Mouse (Mus musculus): ENCODE measurements at regions not wholly inside any gene's neighbourhood (a gene's known extent, or its start where the extent isn't known, plus 50 kb on each side); places are given as distances from the start of the nearest gene placed in this dataset.
A peak's percentile ranks its signal among the peaks of the same experiment; 100 is the strongest.

DNA sequence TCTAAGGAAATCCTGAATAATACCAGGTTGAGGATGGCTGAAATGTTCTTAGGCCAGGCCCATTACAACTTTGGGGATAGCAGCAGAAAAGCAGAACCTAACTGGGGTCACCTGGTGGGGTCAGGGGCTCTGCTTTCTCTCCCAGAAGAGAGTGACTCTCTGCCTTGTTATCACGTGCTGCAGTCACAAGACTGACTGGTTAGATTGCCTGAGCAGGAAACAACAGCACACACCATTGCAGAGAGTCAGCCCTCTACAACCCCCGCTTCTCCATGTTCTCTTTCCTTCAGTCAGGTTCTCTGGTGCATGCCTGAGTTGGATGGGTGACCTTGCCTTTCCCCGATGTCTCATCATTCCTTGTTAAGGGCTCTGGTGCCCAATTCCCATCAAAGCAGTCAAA is 91.2 kb upstream of the Hsd17b12 start:
- DNase-seq (ENCODE audit: low spot score), result no peak

DNA sequence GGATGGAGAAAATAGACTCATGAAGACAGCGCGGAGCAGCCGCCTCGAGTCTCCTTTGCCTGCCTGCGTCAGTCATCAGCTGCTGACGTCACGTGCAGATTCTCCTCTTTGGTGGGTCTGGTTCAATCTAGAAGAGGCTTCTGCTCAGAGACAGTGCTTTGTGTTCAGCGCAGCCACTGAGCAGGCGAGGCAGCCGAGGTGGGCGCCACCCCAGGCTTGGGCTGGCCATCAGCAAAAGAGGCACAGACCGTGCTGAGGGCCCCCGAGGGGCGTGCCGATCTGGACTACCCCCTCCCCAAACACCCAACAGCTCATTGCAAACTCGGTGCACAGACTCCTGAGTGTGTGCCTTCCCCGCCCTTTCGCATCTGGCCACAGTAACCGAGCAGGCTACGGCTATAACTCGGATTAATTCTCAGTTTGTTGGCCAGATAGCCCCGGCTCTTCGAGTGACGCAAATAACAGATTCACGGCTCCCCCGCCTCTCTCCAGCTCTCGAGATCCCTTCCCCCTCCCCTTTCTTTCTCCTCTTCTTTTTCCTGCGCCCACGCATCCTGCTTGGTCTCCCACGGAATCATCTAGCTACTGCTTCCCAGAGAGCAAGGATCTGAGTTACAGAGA is 89.2 kb upstream of the Hsd17b12 start:
- no peak for DNase-seq (ENCODE audit: low spot score)

DNA sequence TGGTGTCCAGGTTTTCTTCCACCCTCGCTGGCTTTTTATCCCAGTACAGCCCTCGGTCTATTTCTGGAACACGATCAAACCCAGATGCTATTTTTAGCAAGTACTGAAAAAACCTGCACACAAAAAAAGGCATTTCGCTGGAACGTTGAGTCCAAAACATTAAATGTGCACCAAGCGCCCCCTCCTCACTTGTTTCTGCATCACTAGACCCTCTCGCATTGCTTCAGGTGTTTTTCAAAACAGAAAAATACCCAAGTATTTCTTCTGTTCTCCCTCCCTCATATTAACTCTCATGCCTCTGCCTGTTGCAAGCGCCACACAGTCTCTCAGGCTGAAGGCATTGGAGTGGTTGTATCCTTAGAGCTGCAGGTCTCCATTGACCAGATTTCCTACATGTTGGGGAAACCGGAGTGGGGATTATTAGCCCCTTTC is 88.4 kb upstream of the Hsd17b12 start:
- no peak for DNase-seq (ENCODE audit: low spot score)

DNA sequence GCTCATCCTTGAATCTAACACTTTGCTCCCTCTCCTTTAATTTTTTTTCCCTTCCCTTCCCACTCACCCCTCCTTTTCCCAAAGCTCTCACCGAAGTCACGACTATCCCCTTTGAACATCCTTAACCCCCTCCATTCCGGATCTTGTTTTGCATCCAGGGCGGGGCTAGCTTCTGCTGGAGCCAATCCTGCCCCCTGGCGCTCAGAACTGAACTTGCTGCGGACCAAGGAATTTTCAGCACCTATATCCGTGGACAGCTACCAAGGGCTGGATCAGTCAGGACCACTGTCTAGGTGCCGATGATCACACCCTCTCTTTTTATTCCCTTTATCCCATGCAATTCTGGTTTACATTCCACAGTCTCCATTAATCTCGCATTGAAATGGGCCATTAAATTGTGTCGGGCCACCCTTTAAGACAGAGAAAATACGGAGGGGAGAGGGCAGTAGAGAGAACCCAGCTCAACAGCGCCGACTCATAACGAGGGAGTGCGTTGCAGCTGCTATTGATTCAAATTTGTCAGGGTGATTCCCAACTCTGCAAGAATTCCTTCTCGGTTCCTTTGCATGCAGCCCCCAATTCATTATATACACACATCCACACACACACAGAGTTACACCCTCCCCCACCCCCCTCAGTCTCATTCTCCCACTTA is 87.7 kb upstream of the Hsd17b12 start:
- DNase-seq (ENCODE audit: low spot score), result peak; percentile 69

DNA sequence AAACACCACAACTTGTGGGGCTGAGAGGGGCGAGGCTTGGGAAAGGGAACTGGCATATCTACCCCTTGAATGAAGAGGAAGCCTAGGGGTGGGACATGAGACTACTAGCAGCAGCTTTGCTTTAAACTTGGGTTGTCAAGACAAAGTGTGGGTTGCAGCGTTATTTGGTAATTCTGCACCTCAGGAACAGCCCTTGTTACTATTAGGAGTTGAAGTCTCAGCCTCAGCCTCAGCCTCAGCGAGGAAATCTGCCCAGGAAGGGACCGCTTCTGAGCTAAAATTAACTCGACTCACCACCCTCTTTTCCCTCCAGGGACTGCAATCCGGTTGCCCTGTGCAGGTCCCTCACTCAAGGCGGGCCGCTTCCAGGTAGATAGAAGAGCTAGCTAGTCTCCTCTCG is 86.4 kb upstream of the Hsd17b12 start:
- DNase-seq (ENCODE audit: low spot score), result no peak

DNA sequence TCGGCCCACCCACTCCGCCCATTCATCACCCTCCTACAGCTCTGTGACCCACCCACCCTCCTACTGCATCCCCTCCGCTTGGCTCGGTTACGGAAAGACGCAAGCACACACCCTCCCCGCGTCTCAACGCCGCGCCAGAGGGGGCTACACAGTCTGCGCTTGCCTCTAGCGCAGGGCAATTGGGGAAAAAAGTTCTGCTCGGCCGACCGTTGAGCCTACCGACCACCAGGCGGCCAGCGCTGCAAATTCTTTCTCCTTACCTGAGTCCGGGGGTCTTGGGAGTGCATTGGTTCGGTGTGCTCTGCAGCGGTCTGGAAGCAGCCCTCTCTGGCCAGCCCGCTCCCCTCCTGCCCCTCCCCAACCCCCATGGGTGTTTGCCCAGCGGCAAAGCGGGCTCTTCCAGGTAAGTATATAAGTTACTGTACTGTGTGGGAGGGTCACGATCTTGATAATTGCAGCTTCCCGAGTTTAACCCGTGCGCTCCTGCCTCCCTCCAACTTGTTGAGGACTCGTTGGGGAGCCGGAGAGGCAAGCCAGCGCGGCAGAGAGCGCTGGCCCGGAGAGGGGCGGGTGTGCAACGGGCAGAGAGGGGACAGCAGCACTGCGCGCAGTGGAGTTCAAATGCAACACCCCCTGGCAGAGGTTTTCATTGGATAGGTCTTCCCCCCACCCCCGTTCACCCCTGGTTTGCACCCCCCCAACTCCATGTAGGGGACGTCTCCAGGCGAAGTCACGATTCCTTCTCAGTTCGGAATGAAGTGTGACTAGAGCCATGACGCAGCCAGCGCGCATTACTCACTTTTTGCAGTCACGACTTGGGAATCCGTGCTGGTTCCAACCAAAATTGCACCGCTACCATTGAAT is 85.5 kb upstream of the Hsd17b12 start:
- DNase-seq (ENCODE audit: low spot score), result no peak

DNA sequence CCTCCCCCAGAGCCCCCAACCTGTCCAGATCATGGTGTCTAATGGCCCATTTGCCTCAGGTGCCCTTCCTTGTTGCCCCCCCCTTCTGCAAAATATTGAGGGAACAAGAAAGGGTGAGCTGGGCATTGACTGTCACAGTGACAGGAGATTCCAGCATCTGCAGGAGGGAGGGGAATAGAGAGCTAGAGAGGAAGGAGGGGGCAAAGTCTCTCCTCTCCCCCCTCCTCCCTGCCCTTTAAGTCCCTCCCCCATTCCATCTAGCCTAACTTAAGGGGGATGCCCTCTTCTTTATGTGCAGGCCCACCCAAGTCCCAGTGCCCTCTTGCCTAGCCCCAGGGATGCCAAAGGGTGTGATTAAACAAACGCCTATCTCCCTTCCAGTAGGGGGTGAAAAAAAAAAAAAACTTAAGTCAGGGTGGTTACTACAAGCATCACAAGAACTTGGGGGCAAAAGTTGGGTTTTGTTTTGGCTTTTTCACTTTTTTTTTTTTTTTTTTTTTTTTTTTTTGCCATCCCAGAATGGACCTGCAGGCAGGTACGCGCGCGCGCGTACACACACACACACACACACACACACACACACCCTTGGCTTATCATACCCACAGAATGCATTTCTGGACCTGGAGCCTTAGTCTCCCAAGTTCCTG is 84.8 kb upstream of the Hsd17b12 start:
- DNase-seq (ENCODE audit: low spot score), result no peak

DNA sequence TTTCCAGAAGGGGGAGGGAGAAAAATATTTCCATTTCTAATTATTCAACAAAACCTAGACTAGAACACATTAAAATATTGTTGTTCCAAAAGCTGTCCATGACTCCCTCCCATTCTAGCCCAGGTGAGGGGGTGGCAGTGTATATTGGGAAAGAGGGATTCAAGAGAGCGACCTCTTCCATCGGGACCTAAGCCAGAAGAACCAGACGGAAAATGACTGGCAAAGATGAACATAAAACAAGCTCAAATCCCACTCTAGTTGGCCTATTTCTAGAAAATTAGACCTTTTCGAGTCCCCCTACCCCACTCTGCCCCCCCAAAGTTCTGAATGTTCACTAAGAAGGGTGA is 84.3 kb upstream of the Hsd17b12 start:
- DNase-seq (ENCODE audit: low spot score), result no peak

DNA sequence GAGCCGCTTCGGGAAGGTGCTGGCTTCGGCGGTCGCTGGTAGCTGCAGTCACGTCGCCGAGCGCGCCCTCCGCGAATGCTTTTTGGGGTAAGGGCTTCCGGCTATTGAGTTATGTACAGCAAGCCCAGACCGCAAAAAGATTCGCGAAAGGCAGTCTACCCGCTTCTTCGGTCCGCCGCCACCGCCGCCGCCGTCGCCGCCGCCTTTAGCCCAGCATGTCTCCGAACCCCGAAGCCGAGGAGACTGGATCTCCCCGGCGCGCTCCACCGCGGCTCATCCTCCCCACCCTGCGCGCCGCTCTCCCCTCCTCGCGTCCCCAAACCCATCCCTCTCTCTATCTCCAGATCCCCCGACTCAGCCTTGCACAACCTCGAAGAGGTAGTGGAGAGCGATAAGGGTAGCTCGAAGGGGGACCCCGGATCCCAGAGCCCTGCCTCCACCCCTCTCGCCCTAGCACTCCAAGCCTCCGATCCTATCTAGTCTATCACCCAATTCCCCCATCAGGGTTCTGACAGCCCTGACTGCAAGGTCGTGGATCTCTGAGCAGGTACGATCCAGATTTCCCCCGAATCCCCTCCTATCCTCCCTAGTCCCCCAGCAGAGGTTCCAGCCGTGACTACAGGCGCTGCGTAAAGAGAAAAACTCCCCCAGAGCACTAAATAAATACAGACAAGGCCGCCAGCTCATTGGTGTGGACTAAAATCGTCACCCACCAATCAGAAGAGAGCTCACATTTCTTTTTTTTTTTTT is 83.7 kb upstream of the Hsd17b12 start:
- no peak for DNase-seq (ENCODE audit: low spot score)

DNA sequence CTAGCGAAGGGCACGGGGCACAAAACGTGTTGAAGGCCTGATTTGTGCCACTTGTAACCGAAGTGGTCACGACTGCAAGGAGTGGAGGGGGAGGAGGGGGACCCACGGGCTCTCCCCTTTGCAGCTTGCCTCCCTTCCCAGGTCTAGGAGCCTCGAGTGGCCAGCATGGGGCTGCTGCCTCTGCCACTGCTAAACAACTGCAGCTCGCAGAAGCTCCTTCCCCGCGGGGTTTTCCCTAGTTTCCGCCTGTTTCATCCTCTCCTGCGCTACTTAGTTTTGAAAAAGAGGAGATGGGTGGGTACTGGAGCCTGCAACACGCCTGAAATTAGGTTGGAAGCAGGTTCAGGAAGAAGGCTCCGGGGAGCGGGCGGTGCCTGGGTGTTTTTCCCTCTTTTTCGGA is 82.6 kb upstream of the Hsd17b12 start:
- DNase-seq (ENCODE audit: low spot score), result no peak

DNA sequence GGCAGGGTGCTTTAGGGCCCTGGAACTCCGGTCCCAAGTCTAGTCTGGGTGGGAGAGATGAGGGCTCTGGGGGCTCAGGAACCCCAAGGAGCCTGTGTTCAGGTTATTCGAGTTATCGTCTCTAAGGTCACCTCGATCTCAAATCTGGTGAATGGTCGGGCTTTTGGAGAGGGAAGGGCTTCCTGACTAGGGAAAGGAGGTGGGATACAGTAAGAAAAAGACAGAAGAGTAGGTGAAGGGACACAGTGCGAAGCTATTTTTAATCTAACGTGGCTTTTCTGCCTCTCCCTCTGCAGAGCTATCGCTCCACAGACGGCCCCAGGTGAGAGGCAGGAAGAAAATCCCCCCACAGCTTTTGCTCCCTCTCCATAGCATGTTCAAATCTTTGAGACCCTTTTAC is 81.8 kb upstream of the Hsd17b12 start:
- DNase-seq (ENCODE audit: low spot score), result no peak

DNA sequence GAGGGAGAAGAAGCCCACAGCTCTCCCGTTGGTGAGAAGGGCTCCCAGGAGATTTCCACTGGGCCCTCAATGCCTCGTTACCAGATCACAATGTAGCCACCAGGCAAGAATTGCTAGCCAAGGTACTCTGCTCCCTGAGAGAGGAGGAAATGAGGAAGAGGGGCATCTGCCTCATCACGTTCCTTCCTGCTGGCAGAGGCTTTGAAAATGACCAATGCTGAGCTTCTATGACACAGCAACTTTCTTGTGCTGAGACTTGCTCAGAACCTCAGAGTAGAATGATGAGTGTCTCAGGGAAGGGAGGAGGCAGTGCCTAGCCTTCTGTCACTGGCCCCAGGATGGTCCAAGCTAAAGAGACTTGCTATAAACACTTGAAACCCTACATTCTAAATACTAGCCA is 78.7 kb upstream of the Hsd17b12 start:
- DNase-seq (ENCODE audit: low spot score), result no peak

DNA sequence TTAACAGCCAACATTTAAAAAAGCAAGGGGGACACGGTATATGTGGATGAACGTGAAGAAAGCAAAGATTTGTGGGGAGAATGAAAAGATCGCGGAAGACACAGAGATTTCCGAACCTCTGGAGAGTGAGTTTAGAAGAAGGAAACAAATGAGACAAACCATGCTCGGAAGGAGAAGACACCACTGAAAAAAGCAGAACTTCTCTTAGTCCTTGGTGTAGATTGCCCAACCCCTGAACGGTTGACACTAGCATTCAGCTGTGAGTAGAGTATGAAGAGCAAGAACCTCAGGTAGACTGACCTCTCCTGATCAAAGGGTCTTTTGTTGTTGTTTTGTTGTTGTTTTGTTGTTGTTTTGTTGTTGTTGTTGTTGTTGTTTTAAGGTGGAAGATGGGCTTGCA is 75.8 kb upstream of the Hsd17b12 start:
- no peak for DNase-seq (ENCODE audit: low spot score)

DNA sequence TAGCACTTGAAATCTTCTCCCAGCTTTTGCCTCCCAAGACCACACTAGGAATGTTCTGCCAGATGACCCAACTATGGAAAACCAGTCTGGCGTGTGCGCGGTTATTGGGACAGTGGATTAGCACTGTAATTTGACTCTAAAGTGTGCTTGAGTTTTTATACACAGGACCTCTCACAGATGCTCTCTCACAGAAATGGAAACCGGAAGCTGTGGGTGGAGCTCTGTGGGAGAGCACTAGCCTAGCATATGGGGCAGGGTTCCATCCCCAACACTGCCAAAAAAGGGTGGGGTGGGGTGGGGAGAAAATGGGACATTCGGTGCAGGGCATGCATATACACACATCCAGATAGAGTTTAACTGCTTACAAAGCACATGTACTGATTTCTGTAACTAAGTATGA is 61.7 kb upstream of the Hsd17b12 start:
- DNase-seq (ENCODE audit: low spot score), result no peak

DNA sequence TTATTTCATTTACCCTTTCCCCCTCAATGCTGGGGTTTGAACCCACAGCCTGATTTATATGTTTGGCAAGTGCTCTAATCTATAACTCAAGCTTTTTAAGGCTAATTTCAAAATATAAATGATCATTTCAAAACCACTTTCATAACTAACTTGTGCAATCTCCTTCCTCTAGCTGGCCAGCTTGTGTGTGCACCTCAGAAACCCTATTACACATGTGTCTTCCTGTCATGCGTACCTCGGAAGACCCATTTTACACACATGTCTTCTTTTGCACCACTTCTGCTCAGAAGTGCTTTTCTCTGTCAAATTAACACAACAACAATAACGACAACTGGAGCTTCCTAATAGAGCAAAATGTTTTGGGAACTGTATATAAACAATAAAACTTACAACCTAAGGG is 59.7 kb upstream of the Hsd17b12 start:
- no peak for DNase-seq (ENCODE audit: low spot score)

DNA sequence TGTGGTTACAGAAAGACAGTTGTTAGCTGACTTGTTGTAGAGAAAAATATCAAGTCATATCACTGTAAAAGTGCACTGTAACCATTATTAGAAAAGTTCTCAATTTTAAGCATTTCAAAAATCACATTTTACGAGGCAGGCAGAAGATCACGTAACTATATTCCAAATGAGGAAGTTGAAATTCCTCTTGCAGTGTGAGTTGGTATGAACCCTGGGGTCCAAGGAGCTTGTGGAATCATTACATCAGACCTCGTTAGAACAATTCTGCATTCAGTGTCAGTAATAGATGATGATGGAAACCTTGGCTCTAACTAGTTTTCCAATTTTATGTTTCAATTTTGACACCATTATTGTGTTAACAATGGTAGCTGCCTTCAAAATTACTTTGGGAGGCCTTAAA is 57.7 kb upstream of the Hsd17b12 start:
- no peak for DNase-seq (ENCODE audit: low spot score)

Data from testis, postnatal 14 days (tissue).